Mouse (Mus musculus): ENCODE data around the gene Lck.

Gene Lck

GRCm38 (mm10) chr4:129573430-129573829 lies at the start of gene Lck:
Lck (minus strand) TSS chr4:129573641.
- in situ Hi-C loops (cut with MboI), result no loop called here

DNA sequence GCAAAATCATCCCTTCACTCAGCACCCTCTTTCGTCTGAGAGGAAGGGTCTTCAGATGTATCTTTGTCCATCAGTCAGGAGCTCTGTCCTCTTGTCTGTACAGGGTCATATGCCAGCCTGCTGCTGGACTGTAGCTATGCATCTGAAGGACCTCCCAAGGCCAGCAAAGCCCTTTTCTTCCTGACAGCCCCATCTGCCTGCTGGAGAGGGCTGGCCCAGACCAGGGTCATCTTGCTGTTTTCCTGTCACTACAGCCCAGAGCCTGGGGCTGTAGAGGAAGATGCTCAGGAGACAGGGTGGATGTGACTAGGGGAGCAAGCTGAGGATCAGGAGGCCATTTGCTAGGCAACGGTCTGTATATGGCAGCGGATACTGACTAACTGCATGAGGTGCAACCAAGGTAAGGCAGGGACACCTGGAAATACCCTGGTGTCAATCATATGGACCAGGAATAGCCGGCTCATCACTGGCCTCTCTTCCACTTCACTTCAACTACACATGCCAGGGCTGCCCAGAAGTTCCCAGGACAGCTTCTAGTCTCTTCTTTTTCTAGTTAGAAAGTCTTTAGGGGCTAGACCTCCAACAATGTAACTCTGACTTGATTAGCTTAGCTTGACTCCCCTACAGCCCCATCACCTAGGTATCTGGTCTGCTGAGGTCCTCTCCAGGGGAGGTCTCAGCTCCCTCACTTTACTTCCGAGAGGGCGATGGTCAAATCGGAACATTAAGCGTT lies 49.5 kb upstream of the Lck start:
- in situ Hi-C loops (cut with MboI), result no loop called here

GRCm38 (mm10) chr4:129622120-129622802 lies 48.8 kb upstream of the Lck start:
- in situ Hi-C loops (cut with MboI), result no loop called here

DNA sequence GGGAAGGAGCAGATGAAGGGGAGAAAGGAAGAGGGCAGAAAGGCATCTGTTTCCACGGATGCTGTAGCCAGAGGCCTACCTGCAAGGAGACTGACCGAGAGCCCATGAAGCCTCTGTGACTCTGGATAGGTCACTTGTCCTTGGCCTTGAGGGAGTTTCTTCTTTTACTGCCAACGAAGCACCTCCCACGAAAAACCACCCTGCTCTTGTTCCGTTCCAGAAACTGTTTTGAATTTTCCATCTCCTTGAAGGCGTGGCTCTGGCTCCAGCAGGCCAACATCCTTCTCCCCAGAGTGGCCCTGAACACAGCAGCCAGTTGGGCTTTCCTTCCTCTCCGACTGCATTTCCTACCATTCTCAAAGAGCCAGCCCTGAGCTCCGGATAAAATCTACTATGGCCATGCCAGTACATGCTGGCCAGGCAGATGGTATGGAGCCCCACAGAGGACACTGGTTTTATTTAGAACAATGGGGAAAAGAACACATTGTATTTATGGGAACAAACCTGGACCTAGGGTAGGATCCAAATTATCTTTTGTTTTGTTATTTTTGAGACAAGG lies 47.9 kb upstream of the Lck start:
- in situ Hi-C loops (cut with MboI), result no loop called here

DNA sequence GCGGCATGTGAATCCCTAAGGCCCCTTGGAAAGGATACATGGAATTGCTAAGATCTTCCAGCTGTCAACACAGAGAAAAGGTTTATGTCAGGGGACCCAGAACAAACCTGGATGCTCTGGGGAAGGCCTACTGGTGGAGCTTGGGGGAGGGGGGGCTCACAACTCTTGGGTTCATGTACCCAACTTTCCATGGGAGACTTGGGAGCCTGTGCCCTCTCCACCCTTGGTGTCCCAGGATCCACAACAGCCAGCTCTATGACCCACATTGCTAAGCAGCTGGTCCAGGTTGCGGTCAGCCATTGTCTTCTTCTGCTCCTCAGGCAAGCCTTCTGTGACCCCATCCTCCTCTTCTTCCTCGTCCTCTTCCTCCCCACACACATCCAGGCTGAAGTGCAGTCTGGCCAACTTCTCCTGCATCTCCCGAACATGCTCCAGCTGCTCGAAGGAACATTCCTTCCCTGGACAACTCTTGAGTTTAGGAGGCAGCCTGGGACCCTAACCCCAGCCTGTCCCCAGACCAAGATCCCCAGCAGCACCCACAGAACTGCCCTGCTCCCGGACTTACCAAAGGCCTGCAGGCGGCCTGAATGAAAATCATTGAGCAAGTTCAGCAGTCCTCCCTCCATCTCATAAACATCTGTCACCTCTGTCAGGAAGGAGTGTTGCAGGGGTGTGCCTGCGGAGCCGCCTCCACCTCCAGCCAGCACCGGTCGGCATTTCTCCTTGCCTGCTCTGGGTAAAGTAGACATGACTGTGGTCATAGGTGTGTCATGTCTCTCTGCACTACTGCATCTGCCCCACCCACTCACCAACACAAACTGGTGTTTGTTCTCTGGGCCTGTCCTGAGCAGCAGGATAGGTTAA lies 47.2 kb upstream of the Lck start:
- in situ Hi-C loops (cut with MboI), result no loop called here

GRCm38 (mm10) chr4:129618786-129619691 lies 45.6 kb upstream of the Lck start, which contains the start of gene Iqcc:
Iqcc (minus strand) TSS chr4:129619099.
- in situ Hi-C loops (cut with MboI), result no loop called here

- in situ Hi-C loops (cut with MboI), result no loop called here
These were observed 44.6 kb upstream of the Lck start for GRCm38 (mm10) chr4:129618031-129618430.

GRCm38 (mm10) chr4:129617121-129617641 lies 43.7 kb upstream of the Lck start:
- in situ Hi-C loops (cut with MboI), result no loop called here

- in situ Hi-C loops (cut with MboI), result no loop called here
These were observed 43.2 kb upstream of the Lck start for GRCm38 (mm10) chr4:129616631-129617030.

GRCm38 (mm10) chr4:129615801-129616290 lies 42.4 kb upstream of the Lck start:
- in situ Hi-C loops (cut with MboI), result no loop called here

GRCm38 (mm10) chr4:129614093-129614492 lies 40.7 kb upstream of the Lck start, which contains the start of gene Dcdc2b:
Dcdc2b (minus strand) TSS chr4:129614257.
- in situ Hi-C loops (cut with MboI), result no loop called here

GRCm38 (mm10) chr4:129610472-129610871 lies 37.0 kb upstream of the Lck start:
- in situ Hi-C loops (cut with MboI), result no loop called here

GRCm38 (mm10) chr4:129610026-129610425 lies 36.6 kb upstream of the Lck start:
- in situ Hi-C loops (cut with MboI), result no loop called here

DNA sequence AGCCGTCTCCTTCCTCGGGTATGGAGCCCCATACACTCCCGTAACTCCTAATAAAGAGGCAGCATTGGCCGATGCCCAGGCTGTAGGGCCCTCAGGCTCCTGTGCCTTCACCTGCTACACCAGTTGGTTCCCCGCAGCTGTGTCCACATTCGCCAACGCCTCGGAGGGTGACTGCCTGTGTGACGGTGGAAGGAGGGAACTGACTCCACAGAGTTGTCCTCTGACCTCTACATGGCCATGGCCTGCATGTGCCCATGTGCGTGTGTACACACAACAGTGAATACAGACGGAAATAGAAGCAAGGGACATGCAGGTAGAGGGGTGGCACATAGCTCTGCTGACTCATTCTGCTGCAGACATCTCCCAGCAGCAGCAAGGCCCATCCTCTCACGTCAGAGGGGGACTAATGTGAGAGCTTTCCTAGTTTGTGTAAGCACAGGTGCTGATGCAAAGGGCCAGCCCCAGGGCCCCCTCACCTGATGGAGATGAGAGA lies 35.7 kb upstream of the Lck start:
- in situ Hi-C loops (cut with MboI), result loop anchor here (10.0 kb wide), 1 partner anchor 64 kb away; the partner anchor contains the start of gene Hdac1

DNA sequence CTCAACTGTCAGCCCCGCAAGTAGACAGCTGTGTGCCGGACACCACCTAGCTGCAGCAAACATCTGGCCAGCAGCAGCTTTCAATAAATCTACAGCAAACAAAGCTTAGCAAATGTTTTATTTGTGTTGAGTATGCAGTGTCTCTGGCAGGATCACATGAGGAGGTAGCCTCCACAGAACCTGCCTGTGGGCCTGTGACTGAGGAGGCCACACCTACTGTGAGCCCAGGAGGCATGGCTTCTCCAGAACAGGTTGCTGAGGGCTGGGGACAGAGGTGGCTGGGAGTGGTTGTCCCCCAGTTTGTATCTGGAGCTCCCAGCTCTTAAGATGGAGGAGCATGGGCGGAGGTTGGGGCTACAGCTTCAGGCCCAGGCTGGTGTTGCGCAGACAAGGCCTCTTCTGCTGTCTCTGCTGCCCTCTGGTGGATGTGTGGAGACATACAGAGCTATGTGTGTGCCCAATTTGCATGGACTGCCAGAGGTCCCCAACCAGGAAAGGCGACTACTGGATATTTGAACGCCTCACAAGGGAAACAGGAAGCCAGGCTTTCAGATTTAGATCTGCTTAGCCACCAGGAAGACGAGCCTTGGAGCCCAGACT lies 35.1 kb upstream of the Lck start:
- in situ Hi-C loops (cut with MboI), result loop anchor here (10.0 kb wide), 1 partner anchor 64 kb away; the partner anchor contains the start of gene Hdac1

- in situ Hi-C loops (cut with MboI), result loop anchor here (10.0 kb wide), 1 partner anchor 56 kb away; the partner anchor contains the start of gene Hdac1
These were observed 27.1 kb upstream of the Lck start, which contains the start of the genes Eif3i and Tmem234 for GRCm38 (mm10) chr4:129600233-129601158. Eif3i (minus strand) TSS chr4:129600648. Tmem234 (plus strand) TSS chr4:129600668.

DNA sequence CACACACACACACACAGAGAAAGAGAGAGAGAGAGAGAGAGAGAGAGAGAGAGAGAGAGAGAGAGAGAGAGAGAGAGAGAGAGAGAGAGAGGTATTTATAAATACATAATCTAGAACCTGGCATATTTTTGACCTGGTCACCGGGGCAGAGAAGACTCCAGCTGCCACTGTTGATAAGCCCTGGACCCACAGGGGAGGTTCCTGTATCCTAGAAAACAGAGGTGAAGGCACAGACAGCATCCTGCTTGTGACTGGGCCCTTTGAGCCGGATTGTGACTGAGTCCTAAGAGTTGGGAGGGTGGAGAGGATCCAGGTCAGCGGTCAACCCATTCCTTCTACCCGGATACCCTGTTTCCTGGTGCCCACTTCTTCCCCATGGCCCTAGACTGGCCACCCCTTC lies 15.4 kb upstream of the Lck start:
- in situ Hi-C loops (cut with MboI), result no loop called here

DNA sequence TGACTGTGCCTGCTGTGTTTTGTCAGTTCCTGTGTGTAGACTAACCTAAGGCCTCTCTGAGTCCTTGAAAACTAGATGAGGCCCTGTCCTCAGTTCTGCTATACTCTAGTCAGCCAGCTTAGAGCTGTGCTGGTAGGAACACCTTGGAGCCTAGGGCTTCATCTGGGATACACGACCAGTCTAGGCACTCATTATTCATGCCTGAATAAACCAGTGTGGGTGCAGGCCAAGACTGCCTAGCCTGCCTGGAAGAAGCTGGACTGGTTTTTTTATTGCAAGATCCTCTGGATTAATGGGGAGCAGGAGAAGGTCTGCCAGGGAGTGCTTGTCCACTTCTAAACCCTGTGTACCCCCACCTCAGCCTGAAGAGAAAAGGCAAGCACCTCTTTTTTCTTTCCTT lies 13.5 kb upstream of the Lck start:
- in situ Hi-C loops (cut with MboI), result no loop called here

All from mature B cell (primary cell).